Mouse (Mus musculus) limb, embryonic 12.5 days (tissue): ENCODE results near the gene Tmem63b. TPM values are rescaled to one million over a fixed set of nuclear protein-coding genes. Genes with fewer than 3 reads are reported as not detected.

Experiments
- ATAC-seq: fragments of 200-750 bp; cut with Nextera tagmentation; 2 replicates; pipeline ENCODE4 v1.8.0; 2017; ENCODE audit warnings: low read depth, moderate TSS enrichment; ENCODE audit not compliant: insufficient number of reproducible peaks, insufficient read depth, low FRiP score, low TSS enrichment
- H3K27ac ChIP-seq: fragments of 300-500 bp; sonication (generic); 2 replicates; pipeline ENCODE4 v1.5.1; 2016; ENCODE audit warnings: mild to moderate bottlenecking, moderate library complexity
- H3K27me3 ChIP-seq: fragments of 300-500 bp; sonication (generic); 2 replicates; pipeline ENCODE4 v1.6.1; 2016; ENCODE audit warnings: mild to moderate bottlenecking, moderate library complexity
- H3K36me3 ChIP-seq: fragments of 300-500 bp; sonication (generic); 2 replicates; pipeline ENCODE4 v1.6.1; 2016; ENCODE audit warnings: mild to moderate bottlenecking, moderate library complexity
- H3K4me1 ChIP-seq: fragments of 300-500 bp; sonication (generic); replicated peaks from 2 replicates; pipeline ENCODE4 v1.6.1; 2016
- H3K4me2 ChIP-seq: fragments of 300-500 bp; sonication (generic); 2 replicates; pipeline ENCODE4 v1.6.1; 2016; ENCODE audit warnings: mild to moderate bottlenecking, moderate library complexity
- H3K4me3 ChIP-seq: fragments of 300-500 bp; sonication (generic); replicated peaks from 2 replicates; pipeline ENCODE4 v1.5.1; 2016; ENCODE audit warnings: mild to moderate bottlenecking
- H3K9ac ChIP-seq: fragments of 300-500 bp; sonication (generic); replicated peaks from 2 replicates; pipeline ENCODE4 v1.6.1; 2016; ENCODE audit warnings: mild to moderate bottlenecking, moderate library complexity
- H3K9me3 ChIP-seq: fragments of 300-500 bp; sonication (generic); 2 replicates; pipeline ENCODE4 v1.6.1; 2016; ENCODE audit warnings: mild to moderate bottlenecking, moderate library complexity
- WGBS: fragments of 180-500 bp; shearing (Covaris S2); methylation state at CpG from one replicate; pipeline ENCODE4 v1.1.7; 2016; 5-methylcytosine and 5-hydroxymethylcytosine counted together
- polyA plus RNA-seq: library from polyadenylated mRNA; unstranded; fragments of >200 nt; fragmentation: Nextera tagmentation; extraction: Ambion mirVana; gene quantifications from 2 replicates; pipeline ENCODE4 v1.2.1, GENCODE M21; 2016

Gene Tmem63b
- polyA plus RNA-seq, 1 experiment from 2014 or later = 34.1 TPM

DNA sequence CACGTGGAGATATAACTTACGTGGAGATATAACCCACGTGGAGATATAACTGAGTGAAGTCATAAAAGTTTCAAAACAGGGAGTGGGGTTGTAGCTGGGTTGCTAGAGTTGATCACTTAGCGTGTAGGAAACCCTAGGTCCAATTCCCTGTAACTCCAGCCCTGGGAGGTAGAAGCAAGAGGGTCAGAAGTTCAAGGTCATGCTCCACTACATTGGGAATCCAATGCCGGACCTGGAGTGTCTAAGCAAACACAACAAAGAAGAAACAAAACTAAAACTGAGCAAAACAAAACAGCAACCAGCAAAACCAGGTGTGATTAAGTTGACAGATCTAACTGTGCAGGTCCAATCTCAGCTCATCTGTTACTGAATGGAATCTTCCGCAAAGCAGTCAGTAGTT lies 69.0 kb downstream of the Tmem63b start:
- Histone ChIP-seq H3K27ac (no peak overlapping the region), H3K9me3 (no peaks in the 10 kb centered on the region), H3K4me1 (peaks cover 9% of the 10 kb centered on the region), H3K27me3 (no peaks in the 10 kb centered on the region), H3K4me3 (no peak overlapping the region), H3K4me2 (no peak overlapping the region), H3K36me3 (no peaks in the 10 kb centered on the region), H3K9ac (no peak overlapping the region)
- WGBS = 89% methylated on average over 6 of the region's 6 CpGs
- ATAC-seq = no peak

DNA sequence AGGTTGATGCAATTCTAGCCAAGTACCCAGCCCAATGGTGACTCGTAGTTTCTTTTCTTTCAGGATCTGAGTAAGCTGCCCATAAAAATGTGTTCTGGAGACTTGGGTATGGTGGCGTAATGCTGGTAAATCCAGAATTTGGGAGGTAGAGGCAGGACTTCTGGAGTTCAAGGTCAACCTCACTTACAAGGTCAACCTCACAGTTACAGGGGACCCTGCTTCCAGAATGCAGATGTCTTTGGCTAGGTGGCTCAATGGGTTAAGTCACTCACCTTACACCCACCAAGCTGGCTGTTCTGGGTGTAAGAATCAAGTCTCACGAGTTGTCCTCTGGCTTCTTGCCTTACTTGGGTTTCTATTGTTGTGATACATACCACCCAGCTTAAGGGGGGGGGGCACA lies 70.0 kb downstream of the Tmem63b start:
- no peak overlapping the region for H3K4me3 ChIP-seq
- no peak overlapping the region for H3K4me2 ChIP-seq
- H3K36me3 ChIP-seq = no peaks in the 10 kb centered on the region
- H3K27me3 ChIP-seq = no peaks in the 10 kb centered on the region
- no peaks in the 10 kb centered on the region for H3K9me3 ChIP-seq
- H3K27ac ChIP-seq = no peak overlapping the region
- WGBS = 74% methylated on average over 3 of the region's 3 CpGs
- H3K9ac ChIP-seq = no peak overlapping the region
- ATAC-seq = no peak
- H3K4me1 ChIP-seq = peaks cover 13% of the 10 kb centered on the region

DNA sequence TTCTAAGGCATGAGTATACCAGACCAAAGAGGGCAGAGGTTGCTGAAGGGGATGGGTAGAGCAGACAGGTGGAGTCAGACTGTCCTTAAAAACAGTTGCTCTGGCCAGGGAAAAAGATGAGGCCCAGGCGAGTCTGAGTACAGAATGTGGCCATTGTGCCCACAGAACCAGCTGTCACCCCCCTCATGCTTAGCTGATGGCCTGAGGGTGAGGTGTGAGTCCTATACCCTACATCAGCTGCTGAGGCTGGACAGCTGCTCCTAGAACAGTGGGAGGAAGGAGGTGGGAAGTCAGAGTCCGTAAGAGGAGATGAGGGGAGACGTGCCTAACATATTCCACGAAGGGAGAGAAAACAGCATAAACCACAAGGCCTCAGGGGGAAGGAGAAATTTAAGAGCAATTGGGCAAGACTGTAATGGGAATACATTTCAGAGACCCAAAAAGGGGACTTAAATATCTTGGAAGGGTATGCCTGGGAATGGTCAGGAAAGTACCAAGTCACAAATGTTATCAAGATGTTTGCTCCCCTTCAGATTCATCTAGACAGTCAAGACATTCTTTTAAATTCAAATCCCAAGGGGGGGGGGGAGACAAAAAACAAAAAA lies 70.6 kb downstream of the Tmem63b start:
- H3K27me3 ChIP-seq = no peaks in the 10 kb centered on the region
- H3K9ac ChIP-seq = no peak overlapping the region
- ATAC-seq = no peak
- 50% methylated on average over 4 of the region's 4 CpGs for WGBS
- H3K4me1 ChIP-seq = peaks cover 13% of the 10 kb centered on the region
- no peak overlapping the region for H3K4me2 ChIP-seq
- no peaks in the 10 kb centered on the region for H3K36me3 ChIP-seq
- no peak overlapping the region for H3K4me3 ChIP-seq
- no peak overlapping the region for H3K27ac ChIP-seq
- H3K9me3 ChIP-seq = no peaks in the 10 kb centered on the region

DNA sequence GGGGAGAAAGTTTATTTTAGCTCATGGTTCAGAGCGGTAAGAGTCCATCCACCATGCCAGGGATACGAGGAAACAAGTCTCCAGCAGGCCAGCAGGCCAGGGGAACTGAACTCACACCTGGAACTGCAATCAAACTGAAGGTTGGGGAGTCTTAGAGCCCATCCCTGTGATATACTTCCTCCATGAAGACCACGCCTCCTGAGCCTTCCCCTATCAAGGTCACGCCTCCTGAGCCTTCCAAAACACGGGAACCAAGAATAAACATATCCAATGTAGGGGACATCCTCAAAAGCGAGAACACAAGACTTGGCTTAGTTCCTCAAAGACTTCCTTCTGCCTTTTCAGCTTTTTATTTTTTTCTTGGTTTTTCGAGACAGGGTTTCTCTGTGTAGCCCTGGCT lies 73.8 kb downstream of the Tmem63b start:
- Histone ChIP-seq H3K4me1 (peaks cover 4% of the 10 kb centered on the region; the same call in 1 of the 2 replicates), H3K9me3 (no peaks in the 10 kb centered on the region), H3K4me3 (no peak overlapping the region), H3K27me3 (no peaks in the 10 kb centered on the region), H3K27ac (no peak overlapping the region), H3K36me3 (no peaks in the 10 kb centered on the region), H3K4me2 (no peak overlapping the region), H3K9ac (no peak overlapping the region)
- 88% methylated on average over 7 of the region's 7 CpGs for WGBS
- no peak for ATAC-seq

DNA sequence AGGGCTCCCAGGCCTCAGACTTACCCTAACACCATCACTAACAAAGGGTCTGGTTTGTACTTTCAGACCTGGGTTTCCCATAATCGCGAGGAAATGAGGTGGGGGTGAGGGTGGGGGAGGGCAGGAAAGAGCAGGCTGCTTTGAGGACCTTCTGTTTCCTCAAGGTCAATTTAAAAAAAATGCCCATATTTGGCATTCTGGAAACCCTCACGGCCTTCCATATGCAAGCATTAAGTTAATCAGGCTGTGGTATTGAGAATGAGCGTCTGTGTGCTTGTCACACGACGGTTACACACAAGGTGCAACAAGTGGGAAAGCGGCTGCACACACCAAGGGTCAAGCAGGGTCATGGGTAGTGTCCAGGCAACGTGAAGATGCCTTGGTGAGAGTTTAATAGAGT lies 74.7 kb downstream of the Tmem63b start:
- ATAC-seq = no peak
- Histone ChIP-seq H3K4me3 (no peak overlapping the region), H3K4me1 (peaks cover 4% of the 10 kb centered on the region; the same call in 1 of the 2 replicates), H3K27me3 (no peaks in the 10 kb centered on the region), H3K4me2 (no peak overlapping the region), H3K9me3 (no peaks in the 10 kb centered on the region), H3K9ac (no peak overlapping the region), H3K36me3 (no peaks in the 10 kb centered on the region), H3K27ac (no peak overlapping the region)
- WGBS = 75% methylated on average over 8 of the region's 8 CpGs

Other genes starting within 250 kb of the Tmem63b start
- 0.83 and 1.1 TPM in 2 replicates for gene Spats1, start 211.5 kb downstream of the Tmem63b start, polyA plus RNA-seq
- gene Aars2, start 180.1 kb downstream of the Tmem63b start, polyA plus RNA-seq = 25.0 and 27.7 TPM in 2 replicates
- gene Tcte1, start 163.5 kb downstream of the Tmem63b start, polyA plus RNA-seq = 0.91 and 1.3 TPM in 2 replicates
- gene Tmem151b, start 137.2 kb downstream of the Tmem63b start, polyA plus RNA-seq = 7.7 and 9.7 TPM in 2 replicates
- gene Nfkbie, start 131.2 kb downstream of the Tmem63b start, polyA plus RNA-seq = 6.5 and 6.6 TPM in 2 replicates
- 96.9 and 106 TPM in 2 replicates for gene Slc35b2, start 123.0 kb downstream of the Tmem63b start, polyA plus RNA-seq
- gene Hsp90ab1, start 113.6 kb downstream of the Tmem63b start, polyA plus RNA-seq = 1,474 and 1,563 TPM in 2 replicates
- 55.4 and 58.7 TPM in 2 replicates for gene Slc29a1, start 87.3 kb downstream of the Tmem63b start, polyA plus RNA-seq
- 15.8 and 16.4 TPM in 2 replicates for gene Mymx, start 84.8 kb downstream of the Tmem63b start, polyA plus RNA-seq
- gene Capn11, start 27.6 kb downstream of the Tmem63b start, polyA plus RNA-seq = 0.65 and 0.83 TPM in 2 replicates
- 143 and 153 TPM in 2 replicates for gene Mrpl14, start 583 bp downstream of the Tmem63b start, polyA plus RNA-seq
- gene 1600014C23Rik, start 46.9 kb upstream of the Tmem63b start, polyA plus RNA-seq = not detected in 2 replicates